Mouse (Mus musculus) gastrocnemius, postnatal 25 days (tissue): Measurements from ENCODE around the gene Ces1b. TPM values are rescaled to one million over a fixed set of nuclear protein-coding genes. Genes with fewer than 3 reads are reported as not detected.

Experiments
- DNase-seq: peaks from one replicate; pipeline ENCODE4 v3.0.0; 2022
- long read RNA-seq, 2 experiments: library from polyadenylated mRNA; stranded (forward); transcript quantifications; one replicate each; pipeline ENCODE4 v2.0.0; 2021
- total RNA-seq, 2 experiments: library from RNA; stranded (reverse); gene quantifications; 1 replicate in 1 of 2; 2 replicates in 1 of 2; pipeline ENCODE4 v1.2.3; 2021

The Ces1b gene
- total RNA-seq = not detected
- long read RNA-seq, experiment 1 = 0 reads
- long read RNA-seq, experiment 2 = 0 reads

DNA sequence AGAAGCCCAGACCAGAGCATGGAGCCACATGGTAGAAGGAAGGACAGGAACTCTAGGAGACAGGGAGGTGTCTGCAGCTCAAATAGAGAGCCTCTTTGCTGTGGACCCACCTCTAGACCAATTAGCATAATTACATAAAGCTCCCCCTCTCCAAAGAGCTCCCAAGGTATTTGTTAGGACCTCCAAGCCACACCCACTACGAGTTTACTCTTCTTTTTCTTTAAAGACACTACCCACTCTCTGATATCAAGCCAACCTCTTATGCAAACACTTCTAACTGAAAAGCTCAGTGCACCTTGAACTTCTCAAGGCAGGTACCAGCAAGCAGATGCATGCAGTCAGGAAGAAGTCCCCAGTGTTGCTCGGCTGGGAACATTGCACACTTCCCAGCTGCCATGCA lies at the start of gene Ces1b:
TSS of gene Ces1b (minus strand) at position 131 of the 400 bp plus-strand sequence.
- DNase-seq = no peak

DNA sequence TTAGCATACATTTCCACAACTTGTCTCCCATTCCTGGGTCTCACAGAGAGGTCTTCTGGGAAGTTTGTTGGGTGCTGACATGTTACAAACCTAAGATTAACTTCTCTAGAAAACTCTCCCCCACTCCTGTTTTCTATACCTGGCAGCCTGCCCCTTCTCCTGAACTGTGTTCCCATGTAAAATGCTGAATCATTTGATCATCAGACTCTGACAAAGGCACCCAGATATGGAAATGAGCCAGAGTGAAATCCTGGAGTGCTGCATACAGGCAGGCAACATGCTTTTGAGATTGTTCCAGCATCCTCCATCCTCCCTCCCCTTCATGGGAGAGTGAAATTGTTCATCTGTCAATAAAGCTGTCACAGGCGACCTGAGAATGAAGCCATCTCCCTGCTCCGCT lies 46.7 kb upstream of the Ces1b start:
- DNase-seq = no peak

DNA sequence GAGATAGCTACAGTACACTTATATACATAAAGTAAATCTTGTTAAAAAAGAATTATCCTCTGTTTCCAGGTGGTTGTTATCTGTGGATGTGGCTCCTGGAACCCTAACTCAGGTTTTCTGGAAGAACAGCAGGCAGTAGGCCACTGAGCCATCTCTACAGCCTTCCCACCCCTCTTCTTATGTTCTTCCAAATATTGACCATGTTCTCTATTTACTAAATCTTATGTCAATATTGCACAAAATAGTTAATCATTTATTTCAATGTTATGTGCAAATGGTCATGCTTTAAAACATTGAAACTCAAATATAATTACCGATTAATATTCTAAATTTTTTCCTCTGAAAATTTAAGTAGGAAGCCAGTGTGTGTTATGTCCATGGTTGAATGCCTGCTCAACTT lies 42.2 kb upstream of the Ces1b start:
- no peak for DNase-seq

DNA sequence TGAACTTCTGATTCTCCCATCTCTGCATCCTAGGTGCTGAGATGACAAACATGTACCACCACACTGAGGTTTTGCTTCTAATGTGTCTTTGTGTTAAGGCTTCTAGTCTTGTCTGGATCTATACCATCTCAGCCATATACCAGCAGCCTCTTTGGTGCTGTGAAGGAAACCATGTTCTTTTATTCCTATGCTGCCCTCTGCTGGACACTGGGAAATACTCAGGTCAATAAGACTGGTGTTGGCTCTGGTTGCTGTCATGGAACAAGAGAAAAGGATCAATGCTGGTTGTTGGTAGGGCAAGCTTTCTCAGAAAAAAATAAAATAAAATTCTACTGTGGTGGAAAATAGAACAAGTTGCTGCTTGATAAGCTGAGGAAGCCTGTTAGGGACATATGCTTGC lies 15.6 kb upstream of the Ces1b start:
- DNase-seq = no peak

DNA sequence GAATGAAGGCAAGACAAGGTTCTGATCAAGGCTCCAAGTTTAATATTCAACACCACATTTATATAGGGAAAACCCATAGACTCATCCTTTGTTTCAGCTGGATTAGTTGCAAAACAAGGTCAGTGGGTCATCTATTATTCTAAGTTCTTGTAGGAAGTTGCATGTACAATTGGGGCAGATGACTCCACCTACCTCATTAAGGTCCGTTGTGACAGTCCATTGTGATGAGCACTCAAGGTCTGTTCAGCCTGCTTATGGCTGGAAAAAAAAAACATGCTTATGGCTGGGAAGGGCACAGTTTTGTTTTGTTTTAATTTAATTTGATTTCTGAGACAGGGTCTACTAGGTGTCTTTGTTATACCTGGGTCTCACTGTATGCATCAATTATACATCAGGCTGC lies 11.5 kb upstream of the Ces1b start:
- no peak for DNase-seq

DNA sequence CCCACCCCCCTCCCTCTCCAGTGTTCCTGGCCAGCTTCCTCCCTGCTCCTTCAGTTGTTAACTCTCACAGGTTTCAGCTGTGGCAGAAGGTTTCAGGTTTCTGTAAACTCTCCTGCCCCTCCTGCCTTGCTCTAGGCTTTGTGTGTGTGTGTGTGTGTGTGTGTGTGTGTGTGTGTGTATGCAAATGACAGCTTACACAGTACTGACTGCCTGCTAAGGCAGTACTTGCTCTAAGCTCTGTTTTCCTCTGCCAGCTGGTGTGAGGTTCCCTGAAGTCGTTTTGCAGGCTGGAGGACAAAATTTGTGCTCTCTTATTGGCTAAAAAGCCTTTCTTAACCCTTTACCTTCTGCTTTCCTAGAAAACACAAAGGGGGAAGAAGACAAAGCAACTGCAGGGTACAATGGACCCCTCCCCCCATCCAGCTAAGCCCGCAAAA lies 8.9 kb upstream of the Ces1b start:
- DNase-seq = no peak

DNA sequence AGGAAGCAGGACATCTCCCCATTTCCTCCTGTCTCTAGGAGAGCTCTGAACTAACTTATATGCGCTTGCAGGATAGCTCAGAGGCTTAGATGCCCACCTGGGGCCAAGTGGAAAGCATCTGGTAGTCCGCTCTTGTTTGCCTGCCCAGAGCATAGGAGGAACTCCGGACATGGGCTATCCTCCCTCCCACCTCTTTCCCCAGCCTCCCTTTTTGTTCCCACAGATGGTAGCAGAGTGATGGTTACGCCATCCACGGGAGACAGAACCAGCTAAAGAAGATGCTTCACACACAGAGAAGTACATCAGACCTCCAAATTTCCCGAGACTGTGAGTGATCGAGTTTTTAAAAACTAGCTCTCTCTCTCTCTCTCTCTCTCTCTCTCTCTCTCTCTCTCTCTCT lies 8.4 kb upstream of the Ces1b start:
- DNase-seq = no peak

DNA sequence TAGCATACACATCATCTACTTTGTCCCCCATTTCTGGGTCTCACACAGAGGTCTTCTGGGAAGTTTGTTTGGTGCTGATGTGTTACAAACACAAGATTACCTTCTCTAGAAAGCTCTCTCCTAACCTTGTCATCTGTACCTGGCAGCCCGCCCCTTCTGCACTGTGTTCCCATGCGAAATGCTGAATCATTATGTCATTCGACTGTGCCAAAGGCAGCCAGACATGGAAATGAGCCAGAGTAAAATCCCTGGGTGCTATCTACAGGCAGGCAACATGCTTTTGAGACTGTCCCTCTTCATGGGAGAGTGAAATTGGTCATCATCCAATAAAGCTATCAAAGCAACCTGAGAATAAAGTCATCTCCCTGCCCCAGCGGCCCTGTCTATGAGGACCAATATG lies 4.6 kb downstream of the Ces1b start:
- no peak for DNase-seq

DNA sequence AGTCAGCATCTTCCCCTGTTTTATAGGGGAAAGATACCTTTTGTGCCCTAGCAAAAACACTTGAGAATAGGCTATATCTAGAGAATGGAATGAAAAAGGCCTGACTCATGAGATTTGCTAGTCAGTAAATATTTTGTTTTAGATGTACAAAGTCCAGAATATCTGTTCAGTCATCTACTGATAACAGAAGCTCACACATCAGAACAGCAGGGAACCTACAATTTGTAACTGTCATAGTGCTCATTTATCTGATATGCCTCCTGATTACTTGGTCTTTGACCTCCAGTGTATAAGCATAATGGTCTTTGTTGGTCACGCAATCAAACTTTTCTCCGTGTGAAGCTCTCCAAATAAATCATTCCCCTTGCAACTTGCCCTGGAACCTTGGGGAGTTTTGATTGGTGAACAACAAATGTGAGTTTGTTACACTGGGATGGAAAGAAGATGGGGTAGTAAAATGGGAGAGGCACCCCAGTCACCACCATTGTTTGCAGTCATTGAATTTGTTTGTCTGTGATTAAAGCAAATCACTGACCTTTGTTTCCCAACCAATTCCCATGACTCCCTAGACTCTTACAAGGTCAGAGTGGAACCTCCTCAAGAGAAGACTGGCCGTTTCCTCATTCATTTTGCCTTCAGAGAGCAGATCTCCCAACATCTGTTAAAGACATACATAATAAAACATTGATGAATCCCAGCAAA lies 16.2 kb downstream of the Ces1b start:
- DNase-seq = no peak

DNA sequence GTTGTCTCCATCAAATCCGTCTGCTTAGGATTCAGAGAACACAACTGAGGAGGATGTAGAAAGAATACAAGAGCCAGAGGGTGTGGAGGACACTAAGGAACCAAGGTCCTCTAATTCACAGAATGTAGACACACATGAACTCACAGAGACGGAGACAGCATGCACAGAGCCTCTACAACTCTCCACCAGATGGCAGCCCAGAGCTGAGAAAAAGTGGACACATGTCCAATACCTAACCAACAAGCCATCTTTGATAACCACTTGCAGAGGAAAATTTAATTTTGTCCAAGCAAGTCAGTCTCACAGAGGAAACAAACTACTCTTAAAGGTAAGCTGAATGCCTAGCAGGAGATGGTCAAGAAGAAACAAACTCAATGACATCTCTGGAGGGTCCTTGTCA lies 20.6 kb downstream of the Ces1b start:
- no peak for DNase-seq

DNA sequence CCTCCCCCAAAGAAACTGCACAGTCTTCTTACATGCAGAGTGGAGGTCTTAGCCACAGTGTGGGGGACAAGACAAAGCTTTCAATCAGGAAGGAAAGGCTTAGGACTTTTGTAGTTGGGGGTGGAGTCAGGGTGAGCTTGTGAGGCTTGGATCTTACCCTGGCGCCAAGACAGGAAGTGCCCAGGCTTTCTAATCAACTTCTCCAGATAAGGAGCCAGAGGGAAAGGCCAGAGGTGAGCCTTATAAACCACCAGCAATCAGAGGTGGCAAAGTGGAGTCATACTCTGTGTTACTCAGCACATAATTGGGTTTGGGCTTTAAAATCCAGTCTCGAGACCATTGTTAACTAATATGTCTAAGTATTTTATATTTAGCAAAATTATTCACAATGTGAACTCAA lies 24.6 kb downstream of the Ces1b start:
- DNase-seq = no peak

DNA sequence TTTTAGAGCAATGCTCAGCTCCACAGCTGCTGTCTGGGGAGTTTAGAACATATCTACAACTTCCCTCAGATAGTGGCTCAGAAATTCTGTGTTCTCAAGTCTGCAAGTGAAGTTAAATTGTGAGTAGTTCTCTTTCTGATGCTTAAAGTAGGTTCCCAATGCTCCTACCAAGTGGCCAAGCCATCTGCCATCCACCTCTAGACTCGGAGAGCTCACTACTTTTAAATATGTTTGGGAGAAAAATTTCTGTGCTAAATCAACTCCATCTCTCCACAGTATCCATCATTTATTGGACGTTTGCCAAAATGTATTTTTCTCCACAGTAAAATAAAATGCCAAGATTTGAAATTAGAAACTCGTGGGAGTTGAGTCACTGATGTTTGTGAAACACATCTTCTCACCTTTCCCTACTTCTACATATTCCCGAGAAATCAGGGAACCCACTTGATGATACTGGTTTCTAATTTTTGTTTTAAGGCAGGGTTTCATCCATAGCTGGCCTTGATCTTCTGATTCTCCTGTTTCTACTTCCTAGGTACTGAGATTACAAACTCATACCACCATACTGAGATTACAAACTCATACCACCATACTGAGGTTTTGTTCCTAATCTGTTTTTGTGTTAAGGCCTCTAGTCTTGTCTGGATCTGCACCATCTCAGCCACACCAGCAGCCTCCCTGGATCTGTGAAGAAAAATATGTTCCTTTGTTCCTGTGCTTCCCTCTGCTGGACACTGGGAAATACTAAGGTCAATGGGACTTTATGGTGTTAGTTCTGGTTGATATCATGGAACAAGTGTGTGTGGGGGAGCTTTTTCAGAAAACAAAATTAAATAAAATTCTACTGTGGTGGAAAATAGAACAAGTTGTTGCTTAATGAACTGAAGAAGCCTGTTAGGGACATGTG lies 31.1 kb downstream of the Ces1b start:
- DNase-seq = no peak

DNA sequence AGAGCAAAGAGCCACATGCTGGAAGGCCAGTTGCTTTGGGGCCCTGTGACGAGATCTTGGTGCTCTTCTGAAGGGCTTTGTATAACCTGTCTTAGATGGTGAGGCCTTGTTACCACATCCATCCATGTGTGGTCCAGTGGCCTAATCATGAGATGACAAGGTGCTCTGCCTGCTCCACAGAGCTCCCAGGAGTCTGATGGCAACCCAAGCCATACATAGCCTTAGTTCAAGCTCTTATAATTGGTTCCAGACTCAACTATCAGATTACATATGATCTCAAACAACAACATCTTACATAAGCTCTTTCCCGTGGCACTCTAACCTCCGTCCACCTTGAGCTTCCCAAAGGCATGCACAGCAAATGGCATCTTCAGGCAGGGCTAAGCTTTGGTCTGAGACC lies 31.7 kb downstream of the Ces1b start, which contains the start of gene Ces1a:
TSS of gene Ces1a (minus strand) at position 101 of the 400 bp plus-strand sequence.
- DNase-seq = no peak

DNA sequence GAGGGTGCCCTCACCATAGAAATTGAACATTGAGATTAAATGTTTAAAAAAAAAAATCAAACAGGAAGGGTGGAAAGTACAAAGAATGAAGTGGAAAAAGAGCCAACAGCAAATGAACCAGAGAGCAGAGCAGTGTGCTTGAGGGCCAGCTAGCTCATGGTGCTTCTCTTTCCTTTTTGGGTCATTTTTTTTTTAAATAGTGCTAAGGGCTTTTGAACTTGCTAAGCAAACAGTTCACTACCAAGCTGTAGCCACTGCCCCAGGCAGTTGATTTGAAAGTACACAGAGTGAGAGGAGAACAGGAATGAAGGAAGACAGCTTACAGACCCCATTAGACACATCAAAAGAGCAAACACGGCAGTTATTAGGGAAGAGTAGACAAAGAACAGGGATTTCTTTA lies 36.7 kb downstream of the Ces1b start:
- DNase-seq = no peak

DNA sequence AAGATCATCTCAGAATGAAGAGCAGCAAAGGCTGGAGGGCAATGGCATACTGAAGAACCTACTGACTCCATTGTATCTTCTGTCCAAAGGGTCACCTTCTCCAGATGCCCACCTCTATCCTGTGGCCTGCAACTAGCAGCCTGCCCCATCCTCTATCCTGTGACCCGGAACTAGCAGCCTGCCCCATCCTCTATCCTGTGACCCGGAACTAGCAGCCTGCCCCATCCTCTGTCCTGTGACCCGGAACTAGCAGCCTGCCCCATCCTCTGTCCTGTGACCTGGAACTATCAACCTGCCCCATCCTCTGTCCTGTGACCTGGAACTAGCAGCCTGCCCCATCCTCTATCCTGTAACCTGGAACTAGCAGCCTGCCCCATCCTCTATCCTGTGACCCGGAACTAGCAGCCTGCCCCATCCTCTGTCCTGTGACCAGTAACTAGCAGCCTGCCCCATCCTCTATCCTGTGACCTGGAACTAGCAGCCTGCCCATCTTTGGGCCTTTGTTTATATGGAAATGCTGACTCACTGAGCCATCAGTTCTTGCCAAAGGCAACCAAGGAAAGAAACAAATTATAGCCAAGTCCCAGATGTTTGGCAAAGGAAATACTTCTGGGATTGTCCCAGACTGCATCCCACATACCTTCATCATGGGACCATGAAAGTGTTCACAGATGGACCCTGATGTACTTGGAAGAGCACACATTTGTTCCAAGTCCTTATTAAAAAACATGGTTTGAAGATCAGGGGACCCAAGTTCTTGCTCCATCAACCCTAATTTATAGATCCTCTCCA lies 38.8 kb downstream of the Ces1b start:
- peak; percentile 50 for DNase-seq

DNA sequence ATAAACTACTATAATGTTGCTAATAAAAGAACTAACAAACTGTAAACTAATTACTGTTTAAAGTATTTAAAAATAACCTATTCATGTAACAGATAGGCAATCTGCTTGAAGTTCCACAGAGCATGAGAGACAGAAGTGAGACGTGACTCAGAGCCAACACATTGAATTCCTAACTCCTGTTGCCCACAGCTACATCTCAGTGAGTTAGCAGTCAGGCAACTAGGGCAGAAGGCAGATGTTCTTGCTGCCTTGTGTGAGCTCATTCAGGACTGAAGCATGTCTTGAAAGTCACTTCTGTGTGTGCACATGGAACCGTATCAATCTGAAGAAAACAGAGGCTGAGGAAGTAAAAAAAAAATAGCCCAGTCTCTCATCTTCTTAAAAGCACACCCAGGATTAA lies 39.6 kb downstream of the Ces1b start:
- no peak for DNase-seq

DNA sequence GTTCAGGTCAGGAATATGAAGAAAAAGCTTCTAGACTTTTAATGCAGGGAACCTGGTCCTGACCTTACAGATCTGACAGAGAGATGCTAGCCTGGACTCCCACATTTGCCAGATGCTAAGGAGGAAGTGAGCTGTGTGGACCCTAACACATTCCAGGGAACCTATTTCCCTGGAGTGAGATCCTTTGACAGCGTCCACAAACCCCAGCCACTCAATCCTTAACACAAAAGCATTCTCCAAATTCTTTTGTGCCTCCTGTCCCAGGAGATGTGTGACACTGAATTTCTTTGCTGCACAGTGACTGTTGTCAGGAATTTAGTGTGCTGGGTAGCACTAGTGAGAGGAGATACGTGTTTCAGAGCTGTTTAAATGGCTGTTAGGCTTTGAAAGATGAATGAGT lies 41.0 kb downstream of the Ces1b start:
- no peak for DNase-seq

DNA sequence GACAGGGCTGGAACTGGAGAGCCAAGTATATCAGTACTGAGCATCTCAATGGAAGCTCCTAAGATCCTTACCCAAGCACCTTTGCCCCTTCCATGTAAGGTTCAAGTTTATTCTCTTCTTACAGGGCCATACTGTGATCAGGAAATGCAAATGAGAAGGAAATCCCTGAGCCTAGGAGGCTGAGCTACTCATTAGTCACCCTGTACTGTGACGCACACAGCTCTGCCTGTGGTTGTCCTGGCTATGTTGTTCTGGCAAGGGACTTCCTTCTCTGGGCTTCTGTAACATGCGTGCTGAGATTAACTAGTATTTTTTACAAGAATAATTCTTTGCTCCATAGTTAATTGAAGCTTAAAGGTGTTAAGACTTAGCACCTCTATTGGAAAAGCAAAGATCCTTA lies 49.2 kb downstream of the Ces1b start:
- no peak for DNase-seq

DNA sequence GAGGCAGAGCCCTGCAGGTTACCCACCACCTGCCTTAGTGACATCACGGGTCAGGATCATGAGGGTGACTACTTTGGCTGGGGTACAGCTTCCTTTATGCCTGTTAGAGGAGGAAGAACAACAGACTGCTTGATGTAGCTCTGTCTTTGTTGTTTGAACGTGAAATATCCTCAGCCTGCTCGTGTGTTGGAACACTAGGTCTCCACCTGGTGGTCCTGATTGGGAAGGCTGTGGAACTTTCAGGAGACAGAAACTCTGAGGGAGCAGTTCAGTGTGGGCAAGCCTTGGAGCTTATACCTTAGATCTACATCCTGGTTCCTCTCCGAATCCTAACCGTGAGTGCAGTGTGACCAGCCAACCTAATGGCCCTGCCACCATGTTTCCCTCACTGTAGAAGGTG lies 58.1 kb downstream of the Ces1b start:
- DNase-seq = no peak

DNA sequence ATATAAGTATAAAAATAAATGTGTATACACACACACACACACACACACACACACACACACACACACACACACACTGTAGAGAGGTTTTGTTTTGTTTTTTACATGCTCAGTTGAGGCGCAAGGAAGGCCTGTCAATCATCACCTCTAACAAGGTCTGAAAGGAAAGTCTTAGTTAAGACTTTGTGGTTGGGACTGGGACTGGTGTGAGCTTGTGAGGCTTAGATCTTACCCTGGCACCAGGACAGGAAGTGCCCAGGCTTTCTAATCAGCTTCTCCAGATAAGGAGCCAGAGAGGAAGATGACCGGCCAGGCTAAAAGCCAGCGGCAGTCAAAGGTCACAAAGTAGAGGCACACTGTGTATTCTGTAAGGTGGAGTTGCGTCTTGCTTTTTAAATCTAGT lies 65.5 kb downstream of the Ces1b start:
- DNase-seq = no peak

DNA sequence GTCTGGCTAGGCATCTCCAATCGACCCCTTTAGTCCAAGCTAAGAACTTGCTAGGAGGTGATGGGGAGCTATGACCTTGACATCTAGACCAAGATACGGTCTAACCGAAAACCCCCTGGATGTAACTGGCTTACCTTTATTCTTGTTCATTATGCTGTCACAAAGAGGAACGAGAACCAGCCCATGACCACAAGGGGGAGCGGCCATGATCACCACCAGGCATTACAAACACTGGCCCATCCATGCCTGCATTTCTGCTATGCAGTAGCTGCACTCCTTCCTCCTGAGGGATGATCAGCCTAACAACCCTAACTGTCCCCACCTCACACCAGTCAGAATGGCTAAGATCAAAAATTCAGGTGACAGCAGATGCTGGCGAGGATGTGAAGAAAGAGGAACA lies 67.6 kb downstream of the Ces1b start:
- no peak for DNase-seq

DNA sequence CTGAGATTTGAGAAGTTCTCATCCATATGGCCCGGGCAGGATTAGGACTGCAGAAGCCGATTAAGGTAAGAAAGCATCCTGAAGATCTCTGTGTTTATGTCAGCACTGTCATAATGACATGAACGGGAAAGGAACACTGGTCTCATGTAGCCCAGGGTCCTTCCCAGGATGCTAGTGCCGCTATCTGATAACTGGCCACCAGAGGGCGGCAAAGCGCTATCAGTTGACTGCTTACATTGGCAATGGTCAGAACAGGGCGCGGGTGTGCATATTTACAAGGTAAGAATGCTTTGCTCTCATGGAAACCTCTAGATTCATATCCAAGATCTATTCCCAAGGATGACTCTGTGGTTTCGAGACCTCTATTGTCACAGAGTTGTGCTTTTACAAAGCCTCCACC lies 68.4 kb downstream of the Ces1b start:
- DNase-seq = peak; percentile 28

DNA sequence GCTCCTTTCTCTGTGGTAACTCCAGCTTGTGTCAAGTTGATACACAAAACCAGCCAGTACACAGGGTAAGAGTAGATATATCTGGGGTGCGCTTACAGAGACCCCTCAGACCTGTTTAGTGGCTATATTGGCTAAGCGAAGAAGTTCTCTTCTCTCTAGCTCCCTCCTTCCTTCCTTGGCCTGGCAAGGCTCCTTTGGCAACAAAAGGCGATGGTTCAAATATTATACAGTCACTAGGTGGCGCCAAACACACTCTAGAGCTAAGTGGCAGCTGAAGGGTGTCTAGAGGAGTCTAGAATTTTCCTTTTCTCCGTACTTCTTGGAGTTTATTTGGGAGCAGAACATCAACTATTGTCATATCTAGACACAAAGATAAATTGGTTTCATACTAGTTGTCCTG lies 69.5 kb downstream of the Ces1b start:
- DNase-seq = no peak
